Mouse (Mus musculus) embryonic facial prominence, embryonic 14.5 days (tissue): ENCODE measurements around the gene Dydc1. TPM values are rescaled to one million over a fixed set of nuclear protein-coding genes. Genes with fewer than 3 reads are reported as not detected.
"Not testable (repeated sequence)": the region's sequence is repeated elsewhere in the genome, so short reads cannot be mapped to it uniquely, and the experiment has no call there.

Source experiments
- ATAC-seq: fragments of 200-750 bp; cut with Nextera tagmentation; 2 replicates; pipeline ENCODE4 v1.8.0; 2017; ENCODE audit warnings: low read depth, moderate number of reproducible peaks, moderate TSS enrichment
- DNase-seq: peaks from one replicate; pipeline ENCODE4 v3.0.0-alpha.2; 2015; ENCODE audit warnings: low spot score
- H3K27ac ChIP-seq: fragments of 300-500 bp; sonication (generic); replicated peaks from 2 replicates; pipeline ENCODE4 v1.5.1; 2014; ENCODE audit warnings: low read depth, mild to moderate bottlenecking, low read length, moderate library complexity
- H3K27me3 ChIP-seq: fragments of 300-500 bp; sonication (generic); replicated peaks from 2 replicates; pipeline ENCODE4 v1.6.1; 2014; ENCODE audit warnings: low read length; ENCODE audit not compliant: control insufficient read depth, insufficient read depth
- H3K36me3 ChIP-seq: fragments of 300-500 bp; sonication (generic); 2 replicates; pipeline ENCODE4 v1.6.1; 2014; ENCODE audit warnings: low read length, mixed read lengths; ENCODE audit not compliant: control insufficient read depth, insufficient read depth
- H3K4me1 ChIP-seq: fragments of 300-500 bp; sonication (generic); 2 replicates; pipeline ENCODE4 v1.6.1; 2014; ENCODE audit warnings: antibody characterized with exemption, low read length; ENCODE audit not compliant: control insufficient read depth, insufficient read depth
- H3K4me2 ChIP-seq: fragments of 300-500 bp; sonication (generic); 2 replicates; pipeline ENCODE4 v1.6.1; 2014; ENCODE audit warnings: low read depth, mild to moderate bottlenecking, low read length, moderate library complexity, mixed read lengths
- H3K4me3 ChIP-seq: fragments of 300-500 bp; sonication (generic); 2 replicates; pipeline ENCODE4 v1.5.1; 2014; ENCODE audit warnings: low read depth, mild to moderate bottlenecking, low read length
- H3K9ac ChIP-seq: fragments of 300-500 bp; sonication (generic); 2 replicates; pipeline ENCODE4 v1.6.1; 2014; ENCODE audit warnings: low read depth, mild to moderate bottlenecking, low read length, moderate library complexity, mixed read lengths
- H3K9me3 ChIP-seq: fragments of 300-500 bp; sonication (generic); 2 replicates; pipeline ENCODE4 v1.6.1; 2016; ENCODE audit warnings: low read length; ENCODE audit not compliant: control insufficient read depth
- WGBS: fragments of 180-500 bp; shearing (Covaris S2); extraction: QIAGEN DNeasy Blood & Tissue Kit; methylation state at CpG from one replicate; pipeline ENCODE4 v1.1.7; 2014; 5-methylcytosine and 5-hydroxymethylcytosine counted together
- polyA plus RNA-seq: library from polyadenylated mRNA; unstranded; fragments of >200 nt; fragmentation: Nextera tagmentation; extraction: Ambion mirVana; gene quantifications from 2 replicates; pipeline ENCODE4 v1.2.1, GENCODE M21; 2014

Gene Dydc1
- polyA plus RNA-seq, 1 experiment from 2014 or later = 0.24 TPM

DNA sequence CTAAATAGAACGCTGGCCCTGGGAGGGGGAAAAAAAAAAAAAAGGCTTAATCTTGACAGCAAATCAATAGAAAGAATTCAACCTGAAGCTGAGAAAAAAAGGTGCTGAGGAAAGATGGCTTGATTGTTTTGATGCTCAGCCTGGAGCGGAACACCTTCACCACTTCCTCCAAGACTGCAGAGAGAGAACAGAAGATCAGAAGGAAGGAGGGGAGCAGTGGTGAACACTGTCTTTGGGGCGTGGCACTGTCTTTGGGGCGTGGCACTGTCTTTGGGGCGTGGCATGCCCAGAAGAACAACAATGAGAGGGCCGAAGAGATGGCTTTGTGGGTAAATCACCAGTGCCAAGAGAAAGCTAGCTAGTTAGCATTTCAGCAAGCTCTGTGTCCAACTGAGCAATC, 22.2 kb upstream of the Dydc1 start:
- Histone ChIP-seq H3K9me3 (peaks cover 7% of the 10 kb centered on the region; the same call in 1 of the 2 replicates), H3K27me3 (no peaks in the 10 kb centered on the region), H3K9ac (no peak overlapping the region), H3K4me2 (no peak overlapping the region), H3K4me3 (no peak overlapping the region), H3K27ac (no peak overlapping the region), H3K4me1 (no peaks in the 10 kb centered on the region), H3K36me3 (no peaks in the 10 kb centered on the region)
- 69% methylated on average over 6 of the region's 6 CpGs for WGBS
- no peak for DNase-seq
- ATAC-seq = no peak

DNA sequence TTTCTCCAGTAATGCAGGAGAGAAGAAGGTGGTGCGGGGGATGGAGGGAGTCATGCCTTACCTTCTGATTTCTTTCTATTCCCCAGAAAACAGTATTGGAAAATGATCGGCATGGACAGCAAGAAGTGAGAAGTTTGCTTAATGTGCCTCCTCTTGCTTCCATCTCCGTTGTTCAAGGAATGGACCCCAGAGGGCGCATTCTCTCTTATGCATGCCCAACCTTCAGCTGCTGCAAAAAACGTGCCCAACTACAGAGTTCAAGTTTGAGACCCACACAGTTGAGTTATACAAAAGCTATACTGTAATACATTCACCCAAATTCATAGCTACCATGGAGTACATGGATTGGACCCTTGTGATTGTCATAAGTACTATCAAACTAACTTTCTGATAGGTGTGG, 20.2 kb upstream of the Dydc1 start:
- Histone ChIP-seq H3K27ac (no peak overlapping the region), H3K4me2 (no peak overlapping the region), H3K9me3 (peaks cover 7% of the 10 kb centered on the region; the same call in 1 of the 2 replicates), H3K36me3 (no peaks in the 10 kb centered on the region), H3K4me3 (no peak overlapping the region), H3K4me1 (no peaks in the 10 kb centered on the region), H3K27me3 (no peaks in the 10 kb centered on the region), H3K9ac (no peak overlapping the region)
- 78% methylated on average over 5 of the region's 5 CpGs for WGBS
- DNase-seq = no peak
- ATAC-seq = no peak

- not testable (repeated sequence) for H3K9ac ChIP-seq, H3K27ac ChIP-seq, H3K4me1 ChIP-seq, H3K36me3 ChIP-seq, H3K4me2 ChIP-seq, H3K4me3 ChIP-seq, ATAC-seq, H3K27me3 ChIP-seq, DNase-seq, H3K9me3 ChIP-seq
- 82% methylated on average over 2 of the region's 4 CpGs for WGBS
These were observed 19.5 kb upstream of the Dydc1 start for GRCm38 (mm10) chr14:41053190-41053589.

- Histone ChIP-seq H3K4me1 (no peaks in the 10 kb centered on the region), H3K27ac (no peak overlapping the region), H3K36me3 (no peaks in the 10 kb centered on the region), H3K9ac (no peak overlapping the region), H3K9me3 (no peaks in the 10 kb centered on the region), H3K27me3 (no peaks in the 10 kb centered on the region), H3K4me3 (no peak overlapping the region), H3K4me2 (no peak overlapping the region)
- WGBS = 33% methylated on average over 1 of the region's 2 CpGs
- ATAC-seq (no peak), DNase-seq (no peak)
These were observed 7.5 kb upstream of the Dydc1 start for GRCm38 (mm10) chr14:41065168-41065567.

- no peak overlapping the region for H3K4me3 ChIP-seq
- H3K4me2 ChIP-seq = no peak overlapping the region
- no peak overlapping the region for H3K9ac ChIP-seq
- no peaks in the 10 kb centered on the region for H3K36me3 ChIP-seq
- DNase-seq (no peak), ATAC-seq (no peak)
- H3K4me1 ChIP-seq = no peaks in the 10 kb centered on the region
- WGBS = 19% methylated on average over 1 of the region's 1 CpGs
- H3K27ac ChIP-seq = no peak overlapping the region
- H3K9me3 ChIP-seq = no peaks in the 10 kb centered on the region
- H3K27me3 ChIP-seq = no peaks in the 10 kb centered on the region
These were observed 6.3 kb upstream of the Dydc1 start for GRCm38 (mm10) chr14:41066416-41066815.

GRCm38 (mm10) chr14:41069108-41069507, 3.6 kb upstream of the Dydc1 start, which contains the start of gene Dydc2:
Dydc2 (minus strand) TSS chr14:41069208.
- Histone ChIP-seq H3K27ac (no peak within 1 kb of the TSS), H3K9ac (no peak within 1 kb of the TSS), H3K9me3 (no peaks in the 10 kb centered on the region), H3K4me3 (no peak within 1 kb of the TSS), H3K27me3 (no peaks in the 10 kb centered on the region), H3K36me3 (no peaks in the 10 kb centered on the region), H3K4me2 (no peak within 1 kb of the TSS), H3K4me1 (no peaks in the 10 kb centered on the region)
- DNase-seq (no peak), ATAC-seq (no peak)

GRCm38 (mm10) chr14:41070343-41070742, 2.4 kb upstream of the Dydc1 start:
- H3K4me1 ChIP-seq = no peaks in the 10 kb centered on the region
- no peak overlapping the region for H3K4me2 ChIP-seq
- no peak for DNase-seq
- H3K27me3 ChIP-seq = no peaks in the 10 kb centered on the region
- H3K36me3 ChIP-seq = no peaks in the 10 kb centered on the region
- no peak overlapping the region for H3K4me3 ChIP-seq
- H3K27ac ChIP-seq = no peak overlapping the region
- no peaks in the 10 kb centered on the region for H3K9me3 ChIP-seq
- 66% methylated on average over 3 of the region's 3 CpGs for WGBS
- ATAC-seq = no peak
- H3K9ac ChIP-seq = no peak overlapping the region

DNA sequence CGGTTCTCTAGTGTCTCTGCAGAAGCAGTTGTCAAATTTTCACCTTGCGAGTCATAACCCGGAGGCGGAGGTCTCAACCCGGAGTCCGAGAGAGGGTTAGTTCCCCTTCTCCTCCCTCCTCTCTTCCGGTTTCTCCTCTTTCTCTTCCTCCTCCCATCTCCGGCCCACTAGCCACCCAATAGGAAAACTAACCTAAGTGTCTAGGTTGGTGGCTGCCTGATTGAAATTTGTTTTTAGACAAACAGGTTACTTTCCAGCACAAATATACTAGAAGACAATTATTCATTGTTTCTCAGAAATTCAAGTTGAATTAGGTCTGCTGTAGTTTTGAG, 199 bp downstream of the Dydc1 start:
- WGBS = 4% methylated on average over 8 of the region's 8 CpGs
- Histone ChIP-seq H3K4me1 (no peaks in the 10 kb centered on the region), H3K27me3 (no peaks in the 10 kb centered on the region), H3K9ac (peak overlapping the region; percentile 19; the same call in 1 of the 2 replicates), H3K4me3 (peak overlapping the region; percentile 42), H3K4me2 (peak overlapping the region; percentile 66), H3K9me3 (no peaks in the 10 kb centered on the region), H3K36me3 (no peaks in the 10 kb centered on the region), H3K27ac (no peak overlapping the region)
- no peak for ATAC-seq
- DNase-seq = no peak

DNA sequence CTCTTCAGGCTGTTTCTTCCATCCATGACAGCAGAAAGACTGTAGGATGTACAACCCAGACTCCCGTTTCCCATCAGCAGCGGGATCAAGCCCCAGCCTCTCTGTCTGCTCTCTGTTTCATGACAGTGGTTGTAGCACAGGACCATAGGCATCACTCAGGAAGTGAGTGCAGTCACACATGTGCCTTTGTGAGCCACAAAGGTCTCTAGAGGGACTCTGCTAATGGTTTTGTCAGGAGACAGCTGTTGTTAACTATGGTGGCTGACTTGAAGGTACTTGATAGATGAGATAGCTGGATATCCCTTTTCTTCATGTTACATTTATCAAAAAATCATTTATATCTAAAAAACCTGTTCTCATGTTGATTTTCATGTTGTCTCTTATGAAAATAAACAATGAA, 9.7 kb downstream of the Dydc1 start:
- WGBS = 94% methylated on average over 2 of the region's 2 CpGs

More for the DNA sequence above, 9.7 kb downstream of the Dydc1 start:
- no peak overlapping the region for H3K27ac ChIP-seq
- H3K27me3 ChIP-seq = no peaks in the 10 kb centered on the region
- no peak overlapping the region for H3K4me3 ChIP-seq
- H3K36me3 ChIP-seq = no peaks in the 10 kb centered on the region
- DNase-seq (no peak), ATAC-seq (no peak)
- no peaks in the 10 kb centered on the region for H3K9me3 ChIP-seq
- no peak overlapping the region for H3K4me2 ChIP-seq
- H3K9ac ChIP-seq = no peak overlapping the region
- 0 out of 2 replicates have a peak, but pooled peaks cover 3% of the 10 kb centered on the region for H3K4me1 ChIP-seq
